Mouse (Mus musculus): ENCODE measurements around the gene Nedd4.

GRCm38 (mm10) chr9:72758705-72759131, 96.6 kb downstream of the Nedd4 start:
- TF ChIP-seq POLR2A (IDR thresholded peaks at IDR 0.05; ENCODE audit: borderline replicate concordance, insufficient read depth, low read length) (no peak), CTCF (IDR thresholded peaks at IDR 0.05; ENCODE audit: borderline replicate concordance, insufficient read depth, low read depth, low read length) (no peak)
